In the genomic region with DNA sequence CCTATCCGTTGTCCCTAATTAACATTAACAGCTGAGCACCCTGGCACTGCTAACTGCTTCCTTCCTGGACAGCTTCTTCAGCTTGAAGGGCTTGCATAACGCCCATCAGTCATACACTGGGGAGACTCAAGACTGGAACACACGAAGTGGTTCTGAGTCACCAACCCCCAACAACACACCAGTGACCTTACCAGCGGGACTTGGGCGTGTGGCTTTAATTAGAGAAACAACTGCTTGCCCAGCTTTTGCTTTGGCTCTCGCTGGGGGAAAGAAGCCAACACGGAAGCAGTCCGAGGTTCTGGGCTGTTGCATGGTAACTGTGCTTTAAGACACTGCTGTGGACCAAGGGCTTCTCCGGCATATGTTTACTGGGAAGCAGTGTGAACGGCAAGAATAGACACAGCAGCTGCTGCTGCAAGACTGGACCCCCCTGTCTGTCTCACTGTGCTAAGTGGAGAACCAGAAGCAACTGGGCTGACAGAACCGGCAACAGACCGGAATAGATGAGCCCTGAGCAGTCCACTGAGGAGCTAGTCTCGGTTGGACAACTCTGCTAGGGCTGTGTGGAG, we compare ENCODE assay signal across 8 mouse cellular contexts. TPM values are rescaled to one million over a fixed set of nuclear protein-coding genes. Genes with fewer than 3 reads are reported as not detected.
DNase-seq lines count a peak whose midpoint lies in the region; ATAC-seq lines count a peak whose summit lies in the region.

No protein-coding gene starts in this region.

- no peak overlapping the region for H3K4me3 ChIP-seq in heart, embryonic 14.5 days (ENCODE audit: control insufficient read depth in 1 of 2, insufficient read depth in 1 of 2, low read depth in 1 of 2, low read length in 2 of 2)

- no peak overlapping the region for H3K9ac ChIP-seq in heart, embryonic 14.5 days (ENCODE audit: low read length)

- no peaks in the 10 kb centered on the region for H3K36me3 ChIP-seq in heart, embryonic 14.5 days (ENCODE audit: control insufficient read depth, insufficient read depth, low read length)

- WGBS in heart, embryonic 14.5 days: 55% methylated on average over 13 of the region's 13 CpGs

- H3K9me3 ChIP-seq in heart, embryonic 14.5 days (ENCODE audit: control insufficient read depth, low read length): 0 out of 2 replicates have a peak, but pooled peaks cover 3% of the 10 kb centered on the region

- peak; percentile 83 for DNase-seq in adrenal gland, adult 2 months
- no peak for DNase-seq in adrenal gland, postnatal 4 days (ENCODE audit: low spot score in 2 of 2)
- peak; percentile 8 for DNase-seq in urinary bladder, postnatal 25 days (ENCODE audit: low spot score)
- DNase-seq in urinary bladder, adult 2 months (ENCODE audit: low spot score): no peak
- DNase-seq in layer of hippocampus, postnatal 10 days (ENCODE audit: low spot score in 2 of 2): peak; percentile 26 to 39
- DNase-seq in telencephalon, adult 2 months (ENCODE audit: low read depth, low spot score): peak; percentile 26

- no peaks in the 10 kb centered on the region for H3K27me3 ChIP-seq in heart, embryonic 14.5 days (ENCODE audit: control insufficient read depth, insufficient read depth, low read length)

- peak overlapping the region; percentile 25; the same call in 1 of the 2 replicates for H3K4me2 ChIP-seq in heart, embryonic 14.5 days (ENCODE audit: low read length)

- H3K4me1 ChIP-seq in heart, embryonic 14.5 days (ENCODE audit: control insufficient read depth in 2 of 2, insufficient read depth in 2 of 2, low read length in 2 of 2): peaks cover 3 to 10% of the 10 kb centered on the region in 2 experiments; a peak in 2 of 4 replicates

- H3K27ac ChIP-seq in heart, embryonic 14.5 days (replicated peaks in 1 of 2; ENCODE audit: control insufficient read depth in 1 of 2, insufficient read depth in 1 of 2, low read depth in 2 of 2, low read length in 2 of 2): no peak overlapping the region

- no peak for ATAC-seq in heart, embryonic 14.5 days (ENCODE audit: insufficient number of reproducible peaks, insufficient read depth, low FRiP score, low read depth)
- ATAC-seq in megakaryocyte, adult 5-6 weeks (ENCODE audit: poor library complexity, severe bottlenecking): peak; percentile 93

RNA-seq across cellular contexts. Expression of gene Gch1, which starts 11.3 kb away (rescaled TPM):
- 10 to 100 TPM; 77.0 to 85.2 TPM for total RNA-seq in adrenal gland, adult 2 months (2021)
- polyA plus RNA-seq in adrenal gland, adult 2 months (2012; rRNA removed): 72.9 and 82.2 TPM in 2 replicates
- total RNA-seq in adrenal gland, postnatal 4 days (2021): 10 to 100 TPM; 42.3 to 43.9 TPM
- polyA plus RNA-seq in urinary bladder, adult 2 months (2012; rRNA removed): 4.6 and 5.7 TPM in 2 replicates
- 5.7 and 6.6 TPM in 2 replicates for polyA plus RNA-seq in heart, embryonic 14.5 days (2014; fragmentation: Nextera tagmentation; extraction: Ambion mirVana)
- 1 to 10 TPM in 1 of 2 experiments, under 1 TPM in 1; 0.80 to 1.0 TPM for total RNA-seq in layer of hippocampus, postnatal 10 days (2021)
- total RNA-seq in megakaryocyte, adult 5-6 weeks (2015): 16.7 and 18.5 TPM in 2 replicates
- total RNA-seq in megakaryocyte, adult 5-6 weeks (2017): 9.4 and 10.2 TPM in 2 replicates

Comparison
In these comparisons a context has a peak if more than half of its experiments do, and no peak if none do; other contexts are left out.
1. DNase-seq: peak in adrenal gland, adult 2 months (single experiment), urinary bladder, postnatal 25 days (single experiment), layer of hippocampus, postnatal 10 days (2 of 2) and telencephalon, adult 2 months (single experiment); none in adrenal gland, postnatal 4 days (0 of 2) and urinary bladder, adult 2 months (single experiment).
2. RNA of gene Gch1, which starts 11.3 kb away (total RNA-seq): 77.0 to 85.2 TPM in adrenal gland, adult 2 months, 42.3 to 43.9 TPM in adrenal gland, postnatal 4 days and 9.4 to 18.5 TPM in megakaryocyte, adult 5-6 weeks; 0.80 to 1.0 TPM in layer of hippocampus, postnatal 10 days; every median in the first group is over 4 times any median in the second.